Mouse (Mus musculus) left cerebral cortex, adult 11 months (tissue): ENCODE data around the gene Gm20388.

Experiments used
- DNase-seq: peaks from one replicate; pipeline ENCODE4 v3.0.0; 2022; ENCODE audit warnings: low spot score

Gene Gm20388

GRCm38 (mm10) chr8:123692165-123692962 is 3781.7 kb downstream of the Gm20388 start:
- no peak for DNase-seq

GRCm38 (mm10) chr8:123696167-123696566 is 3785.5 kb downstream of the Gm20388 start:
- no peak for DNase-seq

- no peak for DNase-seq
Measured at GRCm38 (mm10) chr8:123697329-123697728, 3786.7 kb downstream of the Gm20388 start.

- DNase-seq = no peak
Measured at GRCm38 (mm10) chr8:123700399-123701070, 3789.9 kb downstream of the Gm20388 start.

DNA sequence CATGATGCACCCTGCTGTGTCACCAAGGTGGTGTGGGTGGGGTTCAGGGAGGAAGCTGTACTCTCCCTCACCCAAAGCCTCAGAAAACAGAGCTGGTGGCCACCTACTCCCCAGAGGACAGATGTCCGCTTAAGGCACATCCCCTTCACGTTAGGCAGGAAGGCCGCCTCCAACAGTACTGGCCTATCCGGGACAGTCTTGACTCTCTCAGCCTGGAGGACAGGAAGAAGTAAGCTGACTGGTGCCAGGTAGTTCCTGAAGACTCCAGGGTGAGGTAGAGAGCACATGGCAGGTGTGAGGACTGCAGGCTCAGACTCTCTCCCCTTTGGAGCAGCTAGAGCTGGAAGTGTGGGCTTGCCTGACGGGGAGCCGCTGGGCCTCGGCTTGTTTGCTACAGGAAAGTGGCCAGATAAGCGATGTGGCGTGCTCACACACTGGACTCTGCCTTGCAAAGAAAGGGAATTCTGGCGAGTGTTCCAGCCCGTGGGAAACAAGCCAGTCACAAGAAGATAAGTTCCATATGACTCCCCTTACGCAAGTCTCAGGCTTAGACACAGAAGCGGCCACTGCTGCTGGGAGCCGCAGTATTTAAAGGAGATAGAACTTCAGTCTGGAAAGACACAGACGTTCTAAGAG is 3791.4 kb downstream of the Gm20388 start:
- DNase-seq = no peak

- no peak for DNase-seq
Measured at GRCm38 (mm10) chr8:123705376-123705775, 3794.7 kb downstream of the Gm20388 start.

- DNase-seq = no peak
Measured at GRCm38 (mm10) chr8:123707137-123707536, 3796.5 kb downstream of the Gm20388 start.

GRCm38 (mm10) chr8:123708729-123709128 is 3798.1 kb downstream of the Gm20388 start:
- no peak for DNase-seq

- no peak for DNase-seq
Measured at GRCm38 (mm10) chr8:123710335-123710734, 3799.7 kb downstream of the Gm20388 start.

DNA sequence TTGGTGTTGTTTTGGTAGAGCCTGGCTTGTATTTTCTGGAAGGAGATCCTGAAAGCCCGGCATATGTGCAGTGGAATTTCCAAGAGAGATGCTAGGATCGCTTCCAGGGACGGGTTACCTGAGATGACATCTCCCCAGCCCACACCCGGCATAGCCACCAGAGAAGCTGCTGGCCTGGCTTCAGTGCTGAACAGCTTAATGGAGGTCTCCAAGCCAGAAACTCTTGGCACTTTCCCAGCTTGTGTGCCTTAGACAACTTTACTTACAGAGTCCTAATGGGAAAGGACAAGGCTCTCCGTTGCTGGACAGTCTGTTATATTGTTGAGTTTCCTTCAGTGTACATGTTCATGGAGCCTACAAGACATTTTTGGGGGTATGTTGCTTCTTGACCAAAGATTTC is 3803.8 kb downstream of the Gm20388 start:
- DNase-seq = no peak

- DNase-seq = no peak
Measured at GRCm38 (mm10) chr8:123715916-123716592, 3805.4 kb downstream of the Gm20388 start.

DNA sequence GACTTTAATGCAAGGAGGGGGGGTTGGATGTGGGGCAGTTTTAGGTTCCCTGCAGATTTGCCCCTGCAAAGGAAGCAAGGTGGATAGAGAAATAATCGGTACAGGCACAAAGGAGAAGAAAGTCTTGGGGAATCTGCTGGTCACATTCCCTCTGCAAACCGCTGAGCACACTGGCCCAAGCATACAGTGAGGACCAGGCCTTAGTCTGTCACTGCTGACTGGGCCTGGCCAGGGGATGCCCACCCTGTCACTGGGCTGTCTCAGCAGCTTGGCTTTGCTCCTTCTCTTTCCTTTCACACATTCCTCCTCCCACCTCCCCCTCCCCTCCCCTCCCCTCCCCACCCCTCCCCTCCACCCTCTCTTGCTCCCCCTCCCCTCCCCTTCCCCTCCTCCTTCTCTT is 3806.5 kb downstream of the Gm20388 start:
- no peak for DNase-seq

DNA sequence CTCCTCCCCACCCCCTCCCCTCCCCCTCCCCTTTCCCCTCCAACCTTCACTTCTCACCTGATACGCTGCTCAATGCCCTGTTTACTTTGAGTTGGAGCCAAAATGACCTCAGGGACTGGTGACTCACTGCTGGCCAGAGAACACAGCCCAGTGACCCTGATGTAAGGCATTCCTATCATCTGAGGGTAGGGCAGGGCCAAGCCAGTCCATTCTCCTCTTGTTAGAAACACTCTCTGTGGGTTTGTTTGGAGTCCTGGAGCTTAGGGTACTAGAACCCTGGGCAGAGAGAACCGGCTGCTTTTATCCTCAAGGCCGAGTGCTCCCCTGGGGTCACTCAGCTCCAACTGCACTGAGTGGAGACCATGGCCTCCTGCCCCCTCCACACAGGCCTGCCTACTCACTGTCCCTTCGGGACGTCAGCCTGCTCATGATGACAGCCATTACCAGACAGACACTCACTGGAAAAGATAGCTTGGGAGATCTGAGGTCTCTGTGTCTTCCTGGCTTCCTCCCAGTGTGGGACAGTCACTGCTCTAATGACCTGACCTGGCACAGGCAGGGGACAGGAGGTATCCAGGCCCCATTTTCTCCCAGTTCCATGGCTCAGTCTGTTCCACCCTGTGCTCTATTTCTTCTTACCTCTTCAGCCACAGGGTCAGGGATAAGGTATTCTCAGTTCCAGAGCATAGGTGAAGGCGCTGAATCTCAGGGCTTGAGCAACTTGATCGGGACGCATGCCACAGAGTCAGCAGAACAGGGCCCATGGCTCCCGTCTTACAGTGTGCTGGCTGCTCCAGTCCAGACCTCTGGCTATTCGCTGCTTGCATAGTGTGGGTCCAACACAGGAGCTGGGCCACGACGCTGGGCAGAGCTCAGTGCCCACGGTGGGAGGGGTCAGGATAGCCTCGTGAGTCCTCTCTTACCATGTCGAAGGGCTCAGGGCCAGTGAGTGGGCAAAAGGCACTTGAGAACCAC is 3807.2 kb downstream of the Gm20388 start:
- no peak for DNase-seq

- no peak for DNase-seq
Measured at GRCm38 (mm10) chr8:123718752-123719151, 3808.1 kb downstream of the Gm20388 start.

GRCm38 (mm10) chr8:123719280-123719679 is 3808.6 kb downstream of the Gm20388 start:
- DNase-seq = no peak

GRCm38 (mm10) chr8:123719811-123720210 is 3809.2 kb downstream of the Gm20388 start:
- DNase-seq = no peak

DNA sequence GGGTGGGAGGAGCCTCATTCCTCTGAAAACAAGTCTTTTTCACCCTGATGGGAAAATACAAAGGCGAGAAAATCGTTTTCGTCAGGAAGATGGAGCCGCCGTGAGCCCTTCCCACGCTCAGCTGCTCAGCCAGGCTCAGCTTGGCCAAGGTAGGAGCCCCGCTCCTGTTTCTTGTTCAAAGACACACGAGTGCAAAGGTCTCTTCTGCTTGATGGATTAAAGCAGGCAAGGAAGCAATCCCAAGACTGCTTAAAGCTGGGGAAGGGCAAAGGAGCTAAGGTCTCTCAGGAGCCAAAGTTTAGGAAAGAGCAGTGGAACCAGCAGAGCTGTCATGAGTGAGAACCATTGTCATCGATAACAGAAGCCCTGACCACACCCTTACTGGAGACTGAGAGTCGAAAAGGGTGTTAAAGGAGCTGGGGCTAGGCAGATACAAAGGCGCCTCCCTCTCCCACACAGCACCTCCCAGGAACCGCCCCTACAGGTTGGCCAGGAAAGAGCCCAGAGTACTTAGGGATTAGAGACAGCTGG is 3809.9 kb downstream of the Gm20388 start:
- no peak for DNase-seq

DNA sequence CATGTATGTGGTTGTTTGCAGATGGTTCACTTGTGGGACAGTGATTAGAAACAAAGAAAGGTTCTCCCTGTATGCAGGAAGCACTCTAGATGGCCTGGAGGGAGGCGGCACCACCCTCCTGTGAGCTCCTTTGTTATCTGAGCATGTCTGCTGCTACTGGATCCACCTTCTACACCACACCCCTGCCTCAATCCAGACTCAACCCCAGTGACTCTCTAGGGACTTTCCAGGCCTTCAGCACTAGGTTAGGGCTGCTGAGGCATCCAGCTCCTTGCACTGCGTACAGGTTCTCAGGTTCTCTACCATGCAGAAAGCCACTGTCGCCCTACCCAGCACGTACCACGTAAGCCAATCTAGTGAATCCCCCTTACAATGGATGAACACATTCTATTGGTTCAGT is 3811.6 kb downstream of the Gm20388 start:
- no peak for DNase-seq

GRCm38 (mm10) chr8:123724752-123725151 is 3814.1 kb downstream of the Gm20388 start:
- DNase-seq = peak; percentile 57

DNA sequence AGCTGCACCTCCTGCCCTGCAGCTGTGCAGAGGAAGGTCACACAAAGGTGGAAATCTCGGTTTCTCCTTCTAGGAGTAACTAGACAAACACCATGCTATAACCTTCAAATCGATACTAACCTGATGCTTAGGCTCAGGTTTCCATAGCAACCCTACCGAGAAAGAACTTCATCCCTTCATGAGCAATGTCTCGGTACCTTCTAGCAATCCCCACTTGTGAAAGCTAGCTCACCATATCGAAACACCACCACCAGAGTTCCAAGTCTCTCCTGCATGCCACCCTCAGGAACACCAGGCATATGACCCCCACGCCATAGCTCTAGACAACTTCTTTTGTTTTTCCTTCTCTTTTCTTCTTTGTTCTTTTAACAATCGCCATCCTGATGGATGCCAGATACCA is 3814.6 kb downstream of the Gm20388 start:
- no peak for DNase-seq

- DNase-seq = no peak
Measured at GRCm38 (mm10) chr8:123726759-123727158, 3816.1 kb downstream of the Gm20388 start.
